Mouse (Mus musculus) left cerebral cortex, adult 8-10 months (tissue): ENCODE results near the gene Gtf2f2. TPM values are rescaled to one million over a fixed set of nuclear protein-coding genes. Genes with fewer than 3 reads are reported as not detected.

Experiments used
- DNase-seq, 2 experiments: peaks; one replicate each; pipeline ENCODE4 v3.0.0; 2022; ENCODE audit warnings: low spot score in 2 of 2
- total RNA-seq, 4 experiments: library from RNA; stranded (reverse); gene quantifications; 2 replicates each; pipeline ENCODE4 v1.2.4; 2022

Gtf2f2 gene
- total RNA-seq, 4 experiments from 2014 or later, result 14.3 to 16.8 (median 16.0) TPM

DNA sequence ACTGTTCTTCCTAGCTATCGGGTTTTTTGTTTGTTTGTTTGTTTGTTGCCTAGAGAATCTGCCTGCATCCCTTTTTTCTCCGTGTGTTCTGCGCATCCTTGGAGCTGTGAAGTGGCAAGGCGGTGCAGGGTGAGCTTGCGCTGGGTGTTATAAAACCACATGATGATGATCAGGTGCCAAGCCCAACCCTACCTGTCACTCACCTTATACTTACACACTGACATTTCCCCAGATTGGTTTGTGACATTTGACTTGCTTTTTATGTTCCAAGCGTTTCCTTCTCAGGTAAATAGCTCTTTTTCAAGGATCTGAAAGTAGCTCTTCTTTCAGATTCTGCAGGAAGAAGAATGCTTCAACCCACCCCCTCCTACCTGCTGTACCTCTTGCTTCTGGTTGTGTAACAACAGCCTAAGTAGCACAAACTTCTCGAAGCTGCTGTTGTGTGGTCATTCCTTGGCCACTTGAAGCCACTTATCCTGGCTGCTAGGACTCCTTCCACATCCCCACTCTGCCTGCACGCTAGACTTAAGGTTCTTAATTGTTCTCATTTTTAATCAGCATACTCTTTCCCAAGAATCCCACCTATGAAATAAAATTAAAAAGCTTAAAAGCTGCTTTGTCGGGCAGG lies 143.8 kb downstream of the Gtf2f2 start:
- DNase-seq, result no peak

DNA sequence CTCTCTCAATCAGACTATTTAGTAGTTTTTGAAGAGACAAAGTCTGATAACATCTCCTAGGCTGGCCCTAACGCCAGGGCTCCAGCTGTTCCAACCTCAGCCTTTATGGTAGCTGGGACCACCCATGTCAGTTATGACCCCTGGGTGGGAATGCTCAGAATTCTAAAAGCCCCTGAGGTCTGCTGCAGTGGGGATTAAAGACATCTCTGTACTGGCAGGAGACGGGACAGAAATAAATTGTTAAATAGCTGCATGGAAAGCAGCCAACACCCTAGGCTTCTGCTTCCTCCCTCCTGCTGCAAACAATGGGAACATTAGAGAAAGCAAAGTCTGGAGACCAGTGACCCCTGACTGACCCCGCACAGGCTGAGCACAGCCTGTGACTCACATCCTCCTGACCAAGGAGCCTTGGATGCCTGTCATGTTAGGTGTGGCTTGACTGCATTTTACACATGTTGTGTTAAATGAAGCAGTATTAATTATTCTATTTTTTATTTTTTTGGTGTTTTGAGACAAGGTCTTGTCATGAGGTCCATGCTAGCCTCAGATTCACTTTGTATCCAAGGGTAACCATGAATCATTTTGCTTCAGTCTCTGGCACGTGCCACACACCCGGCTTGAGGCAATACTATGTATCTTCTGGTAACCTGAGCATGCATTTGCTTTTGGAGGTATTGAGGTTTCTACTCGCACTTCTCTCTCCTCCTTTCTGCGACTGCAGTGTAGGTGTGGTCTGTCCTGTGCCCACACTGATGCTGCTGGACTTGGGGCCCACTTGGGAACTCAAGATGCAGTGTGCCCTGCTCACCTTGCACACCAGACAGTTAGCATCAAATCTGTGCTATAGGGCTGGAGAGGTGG lies 146.9 kb downstream of the Gtf2f2 start:
- DNase-seq, result no peak

DNA sequence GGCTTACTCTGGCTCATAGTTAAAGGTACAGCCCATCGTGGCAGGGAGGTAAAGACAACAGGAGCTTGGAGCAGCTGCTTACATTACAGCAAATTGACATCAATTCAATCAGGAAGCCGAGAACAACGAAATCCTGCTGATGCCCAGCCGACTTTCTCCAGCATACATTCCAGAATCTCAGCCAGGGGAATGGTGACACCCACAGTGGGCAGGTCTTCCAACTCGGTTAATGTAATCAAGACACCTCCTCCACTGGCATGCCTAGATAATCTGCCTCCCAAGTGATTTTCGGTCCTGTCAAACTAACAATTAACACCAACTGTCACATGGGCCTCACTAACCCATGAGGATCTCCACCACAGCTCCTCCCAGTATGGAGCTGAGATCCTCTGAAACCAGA lies 148.0 kb downstream of the Gtf2f2 start:
- no peak for DNase-seq

DNA sequence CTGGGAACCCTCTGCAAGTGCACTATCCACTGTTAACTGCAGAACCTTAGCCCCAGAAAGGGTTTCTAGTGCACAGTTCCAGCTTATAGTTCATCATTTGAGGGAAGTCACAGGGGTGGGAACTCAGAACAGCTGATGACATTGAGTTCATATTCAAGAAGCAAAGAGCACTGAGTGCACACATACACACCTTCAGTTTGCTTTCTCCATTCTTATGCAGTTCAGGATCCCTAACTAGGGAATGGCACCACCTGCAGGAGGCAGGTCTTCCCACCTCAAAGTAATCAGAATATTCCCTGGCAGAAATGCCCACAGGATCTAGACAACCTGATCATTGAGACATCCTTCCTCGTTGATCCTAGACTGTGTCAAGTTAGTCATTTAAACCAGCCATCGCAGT lies 151.0 kb downstream of the Gtf2f2 start:
- no peak for DNase-seq

DNA sequence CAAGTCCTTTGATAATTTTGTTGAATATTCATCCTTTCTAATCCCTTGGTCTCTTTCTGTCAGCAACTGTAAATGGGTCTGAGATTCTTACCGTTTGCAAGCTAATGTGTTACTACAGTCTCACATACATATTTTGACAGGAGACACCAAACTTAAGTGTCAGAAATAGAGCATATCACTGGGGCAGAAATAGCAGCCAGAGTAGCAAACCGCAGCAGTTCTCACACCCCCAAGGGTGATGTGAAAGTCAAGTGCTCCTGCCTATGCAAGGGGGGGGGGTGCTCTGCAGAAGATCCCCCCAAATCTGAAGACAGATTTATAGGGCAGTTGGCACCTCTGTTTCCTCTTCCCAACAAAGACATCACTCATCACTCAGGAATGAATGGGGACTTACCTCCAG lies 152.5 kb downstream of the Gtf2f2 start:
- DNase-seq, result no peak

DNA sequence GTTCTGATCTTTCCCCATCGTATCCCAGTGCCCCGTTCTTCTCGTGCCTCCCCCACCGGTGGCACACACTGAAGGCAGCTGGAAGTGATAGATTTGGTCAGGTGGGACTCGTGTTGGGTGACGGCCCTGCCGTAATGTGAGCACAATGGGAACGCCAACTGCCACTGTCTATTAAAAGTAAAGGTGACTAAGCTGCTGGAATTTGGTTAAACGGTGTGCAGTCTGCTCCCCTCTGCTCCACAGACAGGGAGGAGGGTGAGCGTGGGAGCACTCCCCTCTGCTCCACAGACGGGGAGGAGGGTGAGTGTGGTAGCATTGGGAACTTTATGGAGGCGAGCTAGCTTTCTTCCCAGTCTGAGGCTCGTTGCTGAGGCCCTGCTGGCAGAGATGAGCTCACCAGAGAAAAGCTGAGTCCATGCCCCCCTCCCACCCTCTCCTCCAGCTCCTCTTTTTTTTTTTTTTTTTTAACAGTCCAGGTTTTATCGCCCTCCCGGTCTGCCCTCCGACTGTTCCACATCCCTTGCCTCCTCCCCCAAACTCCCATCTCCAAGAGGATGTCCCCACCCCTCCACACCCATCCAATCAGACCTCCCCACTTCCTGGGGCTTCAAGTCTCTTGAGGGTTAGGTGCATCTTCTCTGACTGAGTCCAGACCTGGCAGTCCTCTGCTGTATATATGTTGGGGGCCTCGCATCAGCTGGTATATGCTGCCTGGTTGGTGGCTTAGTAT lies 155.2 kb downstream of the Gtf2f2 start:
- DNase-seq, result peak in 1 of 2 experiments; percentile 71

DNA sequence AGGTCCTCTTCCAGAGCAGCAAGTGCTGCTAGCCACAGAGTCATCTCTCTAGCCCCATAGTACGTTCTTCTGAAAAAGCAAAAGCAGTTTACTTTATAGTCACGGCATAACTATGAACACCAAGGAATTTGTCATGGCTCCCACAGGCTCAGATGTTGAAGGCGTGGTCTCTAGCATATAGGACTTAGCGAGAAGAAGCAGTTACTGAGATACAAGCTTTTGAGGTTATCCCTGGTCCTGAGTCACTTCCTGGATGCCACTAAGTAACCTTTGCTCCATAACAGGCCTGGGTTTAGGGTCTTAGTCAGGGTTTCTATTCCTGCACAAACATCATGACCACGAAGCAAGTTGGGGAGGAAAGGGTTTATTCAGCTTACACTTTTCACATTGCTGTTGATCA lies 158.6 kb downstream of the Gtf2f2 start:
- DNase-seq, result no peak

DNA sequence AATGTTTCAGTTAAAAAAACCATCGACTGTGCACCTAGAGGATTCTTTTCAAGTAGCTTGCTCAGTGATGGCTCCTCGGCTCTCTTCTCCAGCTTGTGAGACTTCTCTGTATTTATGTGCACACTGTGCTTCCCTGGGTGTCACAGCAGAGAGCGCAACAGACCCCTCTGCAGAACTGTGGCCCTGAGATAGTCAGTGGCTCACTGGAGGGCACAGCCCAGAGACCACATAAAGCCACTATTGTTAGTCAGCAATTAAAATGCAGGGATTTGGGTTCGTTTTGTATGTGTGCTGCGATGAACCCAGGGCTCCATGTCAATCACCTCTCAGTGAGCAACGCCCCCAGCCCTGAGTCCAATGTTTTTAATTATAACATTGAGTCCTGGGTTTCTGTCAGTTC lies 159.8 kb downstream of the Gtf2f2 start:
- DNase-seq, result peak in 1 of 2 experiments; percentile 39

DNA sequence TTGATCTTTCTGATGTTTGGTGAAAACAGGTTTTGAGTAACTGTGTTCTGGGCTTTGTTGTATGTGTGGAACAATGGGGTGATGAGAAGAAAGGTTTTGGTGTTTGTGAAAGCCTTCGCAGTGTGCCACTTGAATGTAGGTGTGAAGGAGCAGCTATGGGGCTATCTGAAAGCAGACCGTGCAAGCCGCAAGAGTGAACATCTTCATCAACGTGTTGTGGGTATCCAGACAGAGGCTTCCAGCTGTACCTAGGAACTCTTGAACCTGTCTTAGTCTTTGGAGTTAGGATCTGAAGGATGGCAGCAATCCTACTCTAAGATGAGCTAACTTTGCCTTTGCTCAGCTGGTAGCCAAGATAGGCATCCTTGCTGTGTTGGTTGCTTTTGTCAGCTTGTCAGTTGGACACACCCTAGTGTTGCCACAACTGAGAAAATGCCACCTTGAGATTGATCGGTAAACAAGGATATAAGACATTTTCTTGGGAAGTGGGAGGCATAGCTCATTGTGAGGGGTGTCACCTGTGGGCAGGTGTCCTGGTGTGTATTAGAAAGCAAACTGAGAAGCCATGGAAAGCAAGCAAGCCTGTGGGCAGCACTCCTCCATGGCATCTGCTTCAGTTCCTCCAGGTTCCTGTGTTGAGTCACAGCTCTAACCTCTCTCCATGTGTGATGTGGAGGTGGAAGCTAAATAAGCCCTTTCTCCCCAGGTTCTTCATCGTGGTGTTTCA lies 160.7 kb downstream of the Gtf2f2 start:
- peak in 1 of 2 experiments; percentile 84 for DNase-seq

DNA sequence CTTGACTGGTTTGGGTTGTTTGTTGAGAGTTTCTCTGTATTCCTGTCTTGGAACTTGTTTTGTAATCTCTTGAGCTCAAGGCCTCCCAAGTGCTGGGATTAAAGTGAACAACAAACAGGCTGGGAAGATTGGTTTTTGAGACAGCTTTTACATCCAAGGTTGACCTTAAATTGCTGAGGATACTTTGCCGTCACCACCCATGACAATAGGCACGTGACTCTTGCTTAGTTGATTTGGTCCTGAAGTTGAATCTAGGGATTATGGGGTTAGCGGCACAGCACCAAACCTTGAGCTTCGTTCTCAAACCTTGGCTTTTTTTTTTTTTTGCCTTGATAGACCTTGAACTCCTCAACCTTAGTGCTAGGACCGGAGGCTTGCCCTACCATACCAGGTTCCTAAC lies 161.4 kb downstream of the Gtf2f2 start:
- DNase-seq, result no peak

DNA sequence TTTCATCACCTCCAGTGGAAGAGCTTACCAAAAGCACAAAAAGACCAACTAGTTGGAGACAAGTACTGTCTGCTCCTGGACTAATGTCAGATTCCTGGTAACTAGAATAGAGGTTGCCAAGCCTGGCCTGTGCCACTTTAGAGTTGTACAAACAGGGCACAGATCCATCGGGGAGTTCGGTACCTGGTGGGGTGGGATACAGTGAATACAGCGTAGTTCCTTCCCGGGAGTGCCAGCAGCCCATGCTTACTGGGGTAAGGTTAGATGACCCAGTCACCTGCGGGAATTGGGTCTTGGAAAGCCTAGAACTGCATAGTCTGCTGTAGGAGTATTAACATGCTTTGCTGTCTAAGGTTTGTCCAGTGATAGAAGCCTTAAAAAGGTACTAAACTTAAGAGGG lies 162.2 kb downstream of the Gtf2f2 start:
- DNase-seq, result no peak

DNA sequence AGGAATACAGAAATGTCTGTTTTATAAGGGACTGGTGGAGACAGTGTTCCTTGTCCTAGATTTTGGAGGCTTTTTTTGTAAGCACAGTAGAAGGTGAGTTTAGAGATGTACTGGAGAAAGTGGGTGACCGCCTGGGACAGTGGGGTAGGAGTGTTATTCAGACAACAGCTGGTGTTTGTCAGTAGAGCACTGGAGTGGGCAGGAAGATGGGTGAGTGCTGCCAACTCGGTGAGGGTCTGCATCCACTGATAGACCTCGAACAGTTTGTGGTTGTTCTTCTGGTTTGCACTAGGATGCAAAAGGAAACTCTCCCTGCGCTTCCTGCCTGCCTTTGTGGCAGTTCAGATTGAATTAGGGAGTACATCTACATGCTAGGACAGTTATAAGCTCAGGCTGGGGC lies 163.0 kb downstream of the Gtf2f2 start:
- no peak for DNase-seq

Other genes starting within 250 kb of the Gtf2f2 start
- 10 to 100 TPM; 10.4 to 15.2 (median 13.0) TPM for gene Slc25a30, start 223.8 kb downstream of the Gtf2f2 start, total RNA-seq
- gene Tpt1, start 165.8 kb downstream of the Gtf2f2 start, total RNA-seq, result 1,000 to 10,000 TPM in 2 of 4 experiments, 100 to 1,000 TPM in 2; 980 to 1,027 (median 1,005) TPM
- 10 to 100 TPM; 12.4 to 17.7 (median 13.7) TPM for gene Kctd4, start 55.9 kb downstream of the Gtf2f2 start, total RNA-seq
- gene Gpalpp1, start 99.9 kb upstream of the Gtf2f2 start, total RNA-seq, result 10 to 100 TPM; 21.9 to 25.0 (median 23.4) TPM
- gene Nufip1, start 100.0 kb upstream of the Gtf2f2 start, total RNA-seq, result 1 to 10 TPM; 7.5 to 8.5 (median 8.0) TPM